Mouse (Mus musculus) MEL (cell line): ENCODE results near the gene Hgd. TPM values are rescaled to one million over a fixed set of nuclear protein-coding genes. Genes with fewer than 3 reads are reported as not detected.

Experiments
- DNase-seq: peaks from one replicate; pipeline ENCODE4 v3.0.0; 2011; ENCODE audit warnings: low read depth, low spot score
- H3K27ac ChIP-seq: 2 replicates; pipeline ENCODE4 v1.5.1; 2012; ENCODE audit warnings: low read depth, mild to moderate bottlenecking, control low read depth, low read length, moderate library complexity; ENCODE audit not compliant: control insufficient read depth
- H3K27me3 ChIP-seq, 2 experiments: fragments of 150-350 bp in 1 of 2; sonication (generic) in 1 of 2; 2 replicates each; pipeline ENCODE4 v1.6.1; 2012; ENCODE audit warnings: low read length in 2 of 2, mild to moderate bottlenecking in 2 of 2, improper control_type of control experiment in 1 of 2, moderate library complexity in 1 of 2; ENCODE audit not compliant: insufficient read depth in 2 of 2, control insufficient read depth in 1 of 2
- H3K36me3 ChIP-seq, 2 experiments: 2 replicates each; pipeline ENCODE4 v1.6.1; 2012 to 2014; ENCODE audit warnings: low read length in 2 of 2, improper control_type of control experiment in 1 of 2, inconsistent platforms in 1 of 2, mild to moderate bottlenecking in 1 of 2; ENCODE audit not compliant: insufficient read depth in 2 of 2, control insufficient read depth in 1 of 2
- H3K4me1 ChIP-seq, 2 experiments: fragments of 150-350 bp in 1 of 2; sonication (generic) in 1 of 2; 2 replicates each; pipeline ENCODE4 v1.6.1; 2012; ENCODE audit warnings: low read length in 2 of 2, improper control_type of control experiment in 1 of 2, mild to moderate bottlenecking in 1 of 2; ENCODE audit not compliant: insufficient read depth in 2 of 2, control insufficient read depth in 1 of 2
- H3K4me3 ChIP-seq, 2 experiments: fragments of 150-350 bp in 1 of 2; sonication (generic) in 1 of 2; 2 replicates each; pipeline ENCODE4 v1.5.1; 2012; ENCODE audit warnings: low read depth in 2 of 2, low read length in 2 of 2, mild to moderate bottlenecking in 2 of 2, moderate library complexity in 2 of 2, control low read depth in 1 of 2, improper control_type of control experiment in 1 of 2; ENCODE audit not compliant: control insufficient read depth in 1 of 2, insufficient read depth in 1 of 2
- H3K79me2 ChIP-seq: 2 replicates; pipeline ENCODE4 v1.6.1; 2012; ENCODE audit warnings: mild to moderate bottlenecking, low read length, moderate library complexity; ENCODE audit not compliant: control insufficient read depth, poor library complexity, insufficient read depth
- H3K9ac ChIP-seq: 2 replicates; pipeline ENCODE4 v1.6.1; 2012; ENCODE audit warnings: low read depth, mild to moderate bottlenecking, control low read depth, low read length, moderate library complexity; ENCODE audit not compliant: control insufficient read depth, poor library complexity, severe bottlenecking
- H3K9me3 ChIP-seq: fragments of 150-350 bp; sonication (generic); replicated peaks from 2 replicates; pipeline ENCODE4 v1.6.1; 2012; ENCODE audit warnings: mild to moderate bottlenecking, low read length, improper control_type of control experiment, moderate library complexity; ENCODE audit not compliant: insufficient read depth
- CHD1 ChIP-seq: IDR thresholded peaks from 2 replicates; pipeline ENCODE4 v1.6.1; 2012; ENCODE audit warnings: low read depth, mild to moderate bottlenecking, inconsistent platforms, low read length, improper control_type of control experiment
- CHD2 ChIP-seq: IDR thresholded peaks from 2 replicates; pipeline ENCODE4 v1.6.1; 2011; ENCODE audit warnings: low read length, improper control_type of control experiment
- CTCF ChIP-seq, 3 experiments: IDR thresholded peaks in 2 of 3; conservative IDR thresholded peaks in 1 of 3; 2 replicates each; pipeline ENCODE4 v1.5.1; 2011 to 2012; ENCODE audit warnings: low read length in 3 of 3, low read depth in 2 of 3, mild to moderate bottlenecking in 2 of 3, improper control_type of control experiment in 1 of 3, inconsistent platforms in 1 of 3, mixed read lengths in 1 of 3, moderate library complexity in 1 of 3; ENCODE audit not compliant: control insufficient read depth in 1 of 3, insufficient read depth in 1 of 3, poor library complexity in 1 of 3, severe bottlenecking in 1 of 3
- ELF1 ChIP-seq: IDR thresholded peaks from 2 replicates; pipeline ENCODE4 v1.6.1; 2014; ENCODE audit warnings: low read depth, mild to moderate bottlenecking, inconsistent platforms, low read length, improper control_type of control experiment, moderate library complexity
- EP300 ChIP-seq, 2 experiments: IDR thresholded peaks; 2 replicates each; pipeline ENCODE4 v1.6.1; 2011; ENCODE audit warnings: improper control_type of control experiment in 2 of 2, low read length in 2 of 2, low read depth in 1 of 2, mild to moderate bottlenecking in 1 of 2
- GABPA ChIP-seq: IDR thresholded peaks from 2 replicates; pipeline ENCODE4 v1.6.1; 2012; ENCODE audit warnings: low read depth, mild to moderate bottlenecking, inconsistent platforms, low read length, improper control_type of control experiment, moderate library complexity
- JUND ChIP-seq: IDR thresholded peaks from 2 replicates; pipeline ENCODE4 v1.6.1; 2011; ENCODE audit warnings: low read depth, mild to moderate bottlenecking, improper control_type of control experiment, low read length
- MAFK ChIP-seq: IDR thresholded peaks from 2 replicates; pipeline ENCODE4 v1.6.1; 2011; ENCODE audit warnings: low read depth, mild to moderate bottlenecking, low read length, improper control_type of control experiment, borderline replicate concordance
- MAX ChIP-seq: IDR thresholded peaks from 2 replicates; pipeline ENCODE4 v1.6.1; 2011; ENCODE audit warnings: low read length, improper control_type of control experiment
- MAZ ChIP-seq: IDR thresholded peaks from 2 replicates; pipeline ENCODE4 v1.6.1; 2012; ENCODE audit warnings: low read depth, mild to moderate bottlenecking, inconsistent platforms, low read length, improper control_type of control experiment
- MEF2A ChIP-seq: IDR thresholded peaks from 2 replicates; pipeline ENCODE4 v1.6.1; 2014; ENCODE audit warnings: low read depth, mild to moderate bottlenecking, inconsistent platforms, low read length, improper control_type of control experiment; ENCODE audit not compliant: poor library complexity, insufficient replicate concordance, severe bottlenecking; ENCODE audit errors: extremely low read depth
- MXI1 ChIP-seq: IDR thresholded peaks from 2 replicates; pipeline ENCODE4 v1.6.1; 2011; ENCODE audit warnings: mild to moderate bottlenecking, low read depth, low read length, improper control_type of control experiment
- MYB ChIP-seq: IDR thresholded peaks from 2 replicates; pipeline ENCODE4 v1.6.1; 2011; ENCODE audit warnings: mild to moderate bottlenecking, low read depth, low read length, improper control_type of control experiment
- NELFE ChIP-seq: IDR thresholded peaks from 2 replicates; pipeline ENCODE4 v1.6.1; 2011; ENCODE audit warnings: low read depth, low read length, improper control_type of control experiment
- POLR2AphosphoS2 ChIP-seq: IDR thresholded peaks from 2 replicates; pipeline ENCODE4 v1.6.1; 2011; ENCODE audit warnings: low read length, improper control_type of control experiment
- RCOR1 ChIP-seq: IDR thresholded peaks from 2 replicates; pipeline ENCODE4 v1.6.1; 2012; ENCODE audit warnings: low read depth, mild to moderate bottlenecking, inconsistent platforms, low read length, improper control_type of control experiment
- SIN3A ChIP-seq: IDR thresholded peaks from 2 replicates; pipeline ENCODE4 v1.6.1; 2012; ENCODE audit warnings: low read length, improper control_type of control experiment, inconsistent platforms
- TAL1 ChIP-seq: IDR thresholded peaks from 2 replicates; pipeline ENCODE4 v1.6.1; 2012; ENCODE audit warnings: mild to moderate bottlenecking, inconsistent platforms, low read length, moderate library complexity, mixed read lengths
- TCF12 ChIP-seq: IDR thresholded peaks from 2 replicates; pipeline ENCODE4 v1.6.1; 2014; ENCODE audit warnings: low read depth, mild to moderate bottlenecking, inconsistent platforms, low read length, improper control_type of control experiment, moderate library complexity
- UBTF ChIP-seq: IDR thresholded peaks from 2 replicates; pipeline ENCODE4 v1.6.1; 2012; ENCODE audit warnings: low read depth, mild to moderate bottlenecking, inconsistent platforms, low read length, improper control_type of control experiment, moderate library complexity, borderline replicate concordance; ENCODE audit not compliant: insufficient read depth
- USF1 ChIP-seq: IDR thresholded peaks from 2 replicates; pipeline ENCODE4 v1.6.1; 2014; ENCODE audit warnings: low read depth, mild to moderate bottlenecking, inconsistent platforms, low read length, improper control_type of control experiment, moderate library complexity
- USF2 ChIP-seq, 2 experiments: IDR thresholded peaks; 2 replicates each; pipeline ENCODE4 v1.6.1; 2011 to 2012; ENCODE audit warnings: improper control_type of control experiment in 2 of 2, low read length in 2 of 2, borderline replicate concordance in 1 of 2, inconsistent platforms in 1 of 2, low read depth in 1 of 2, mild to moderate bottlenecking in 1 of 2; ENCODE audit not compliant: insufficient read depth in 1 of 2
- ZC3H11A ChIP-seq: IDR thresholded peaks from 2 replicates; pipeline ENCODE4 v1.6.1; 2012; ENCODE audit warnings: low read depth, mild to moderate bottlenecking, inconsistent platforms, low read length, improper control_type of control experiment
- ZKSCAN1 ChIP-seq: IDR thresholded peaks from 2 replicates; pipeline ENCODE4 v1.6.1; 2012; ENCODE audit warnings: low read depth, mild to moderate bottlenecking, inconsistent platforms, low read length, improper control_type of control experiment, moderate library complexity
- ZMIZ1 ChIP-seq: IDR thresholded peaks from 2 replicates; pipeline ENCODE4 v1.6.1; 2012; ENCODE audit warnings: low read depth, mild to moderate bottlenecking, inconsistent platforms, low read length, improper control_type of control experiment, moderate library complexity
- ZNF384 ChIP-seq: IDR thresholded peaks from 2 replicates; pipeline ENCODE4 v1.6.1; 2012; ENCODE audit warnings: low read depth, mild to moderate bottlenecking, inconsistent platforms, low read length, improper control_type of control experiment
- polyA plus RNA-seq, 2 experiments: library from polyadenylated mRNA; stranded (reverse) in 1 of 2; unstranded in 1 of 2; fragments of >175 nt in 1 of 2; fragments of >200 nt in 1 of 2; gene quantifications; 2 replicates each; pipeline versions ENCODE4 v1.2.1 to v1.2.4; 2012; ENCODE audit warnings: low replicate concordance in 2 of 2, low read depth in 1 of 2; ENCODE audit not compliant: insufficient read length in 2 of 2, insufficient read depth in 1 of 2, missing spikeins in 1 of 2
- total RNA-seq: library from RNA; depleted of rRNA; stranded (reverse); fragments of 300-350 nt; gene quantifications from 2 replicates; pipeline ENCODE4 v1.2.3, GENCODE M21; 2012

Hgd gene
- total and polyA plus RNA-seq, 3 experiments, result not detected

DNA sequence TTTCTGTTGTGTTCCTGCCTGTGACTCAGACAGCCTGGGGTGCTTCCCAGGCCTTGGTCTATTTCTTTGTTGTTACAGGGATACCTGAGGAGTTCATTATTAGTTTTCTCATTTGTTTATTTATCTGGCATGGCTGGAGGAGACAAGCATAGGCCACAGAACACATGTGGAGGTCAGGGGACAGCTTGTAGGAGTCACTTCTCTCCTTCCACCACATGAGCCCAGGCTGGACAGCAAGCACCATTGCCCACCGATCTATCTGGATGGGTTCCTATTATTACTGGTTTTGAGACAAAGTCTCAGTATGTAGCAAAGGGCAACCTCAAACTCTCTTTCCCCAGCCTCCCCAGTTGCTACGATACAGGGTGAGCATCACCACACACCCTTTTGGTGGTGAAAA is 100.3 kb downstream of the Hgd start:
- H3K27ac ChIP-seq, result no peak overlapping the region
- no peaks in the 10 kb centered on the region for H3K27me3 ChIP-seq
- H3K79me2 ChIP-seq, result peaks cover 1% of the 10 kb centered on the region; the same call in 1 of the 2 replicates
- H3K9ac ChIP-seq, result no peak overlapping the region
- no peaks in the 10 kb centered on the region for H3K9me3 ChIP-seq
- peaks cover 0 to under 1% of the 10 kb centered on the region in 2 experiments; a peak in 2 of 4 replicates for H3K36me3 ChIP-seq
- H3K4me1 ChIP-seq, result peaks cover 2% of the 10 kb centered on the region in 2 experiments; a peak in 3 of 4 replicates
- no peak for DNase-seq
- TF ChIP-seq MYB (no peak), MXI1 (no peak), USF1 (no peak), ZNF384 (no peak), TCF12 (no peak), TAL1 (no peak), GABPA (no peak), SIN3A (no peak), MAZ (no peak), MEF2A (no peak), ZKSCAN1 (no peak), MAFK (no peak), UBTF (no peak), CTCF (IDR thresholded peaks at IDR 0.05 in 2 of 3, conservative IDR thresholded peaks at IDR 0.05 in 1 of 3; ENCODE audit: control insufficient read depth in 1 of 3, insufficient read depth in 1 of 3, low read depth in 2 of 3, low read length in 3 of 3, poor library complexity in 1 of 3, severe bottlenecking in 1 of 3) (no peak), ZMIZ1 (no peak), RCOR1 (no peak), NELFE (no peak)
- TF ChIP-seq, all 39 proteins: peak for 0
- no peak overlapping the region for H3K4me3 ChIP-seq

DNA sequence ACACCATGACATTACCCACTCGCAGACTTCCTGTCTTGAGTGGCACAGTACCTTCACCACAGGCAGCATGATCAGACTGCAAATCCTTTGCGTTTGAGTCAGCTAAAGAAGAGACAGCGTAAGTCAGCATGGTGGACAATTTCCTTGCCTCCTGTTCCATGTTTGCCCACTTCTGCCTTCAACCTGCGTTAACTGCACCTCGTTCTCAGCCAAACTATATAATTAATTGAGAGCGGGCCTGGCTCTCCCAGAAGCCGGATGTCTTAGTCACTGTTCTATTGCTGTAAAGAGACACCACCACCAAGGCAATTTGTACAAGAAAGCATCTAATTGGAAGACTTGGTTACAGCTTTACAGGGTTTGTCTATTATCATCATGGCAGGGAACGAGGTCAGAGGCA is 100.9 kb downstream of the Hgd start:
- peaks cover 6 to 7% of the 10 kb centered on the region in 2 experiments; a peak in 3 of 4 replicates for H3K4me1 ChIP-seq
- H3K4me3 ChIP-seq, result no peak overlapping the region
- no peak overlapping the region for H3K9ac ChIP-seq
- peaks cover 1% of the 10 kb centered on the region; the same call in 1 of the 2 replicates for H3K79me2 ChIP-seq
- H3K27me3 ChIP-seq, result no peaks in the 10 kb centered on the region
- TF ChIP-seq POLR2AphosphoS2 (no peak), SIN3A (no peak), USF2 (IDR thresholded peaks at IDR 0.05; ENCODE audit: borderline replicate concordance in 1 of 2, insufficient read depth in 1 of 2, low read depth in 1 of 2, low read length in 2 of 2) (no peak), TCF12 (no peak), JUND (no peak), MAX (no peak), MAFK (no peak), NELFE (no peak), ZC3H11A (no peak), ELF1 (no peak), EP300 (IDR thresholded peaks at IDR 0.05; ENCODE audit: low read depth in 1 of 2, low read length in 2 of 2) (no peak), MXI1 (no peak), CTCF (IDR thresholded peaks at IDR 0.05 in 2 of 3, conservative IDR thresholded peaks at IDR 0.05 in 1 of 3; ENCODE audit: control insufficient read depth in 1 of 3, insufficient read depth in 1 of 3, low read depth in 2 of 3, low read length in 3 of 3, poor library complexity in 1 of 3, severe bottlenecking in 1 of 3) (no peak), CHD1 (no peak), CHD2 (no peak)
- no peak overlapping the region for H3K27ac ChIP-seq
- no peaks in the 10 kb centered on the region for H3K9me3 ChIP-seq
- H3K36me3 ChIP-seq, result peaks cover 0 to 5% of the 10 kb centered on the region in 2 experiments; a peak in 2 of 4 replicates
- DNase-seq, result no peak
